In the genomic region with DNA sequence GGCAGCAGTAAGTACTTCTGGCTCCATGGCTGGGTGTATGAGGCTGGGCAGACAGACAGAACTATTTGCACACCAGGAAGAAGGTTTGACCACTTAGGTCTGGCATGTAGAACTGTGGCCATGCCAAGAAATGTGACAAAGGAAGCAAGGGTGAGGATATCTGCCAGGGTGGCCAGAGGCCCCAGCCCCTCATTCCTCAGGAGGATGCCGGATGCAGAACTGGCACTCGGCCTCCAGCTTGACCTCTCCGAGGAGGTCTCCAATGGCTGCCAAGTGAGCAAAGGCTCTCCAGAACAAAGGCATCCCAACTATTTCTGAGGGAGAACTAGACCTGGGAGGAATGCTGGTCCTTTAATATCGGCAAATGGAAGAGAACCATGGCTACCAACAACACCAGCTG, we compare ENCODE assay signal across 11 mouse cellular contexts.
DNase-seq lines count a peak whose midpoint lies in the region; ATAC-seq lines count a peak whose summit lies in the region.
"Had no signal": no experiment of that assay in that cellular context is flagged by ENCODE, and none has a peak within 500 bp of the region (broad histone marks: within the 10 kb centered on the region; RNA-seq: fewer than 3 reads in every experiment).

No protein-coding gene starts in this region.

- peaks cover 7% of the 10 kb centered on the region for H3K4me1 ChIP-seq in embryonic facial prominence, embryonic 10.5 days
- H3K4me1 ChIP-seq in heart, embryonic 16.5 days (ENCODE audit: control insufficient read depth, insufficient read depth, low read length): peaks cover 22% of the 10 kb centered on the region
- H3K4me1 ChIP-seq in lung, embryonic 16.5 days (replicated peaks; ENCODE audit: control insufficient read depth, insufficient read depth, low read length): peaks cover 11% of the 10 kb centered on the region; the same call in 1 of the 2 replicates
- H3K4me1 ChIP-seq in midbrain, embryonic 13.5 days (replicated peaks): no peaks in the 10 kb centered on the region
- H3K4me1 ChIP-seq: neural tube, embryonic 12.5 days had no signal

- H3K36me3 ChIP-seq in embryonic facial prominence, embryonic 10.5 days (replicated peaks): no peaks in the 10 kb centered on the region
- peaks cover 2% of the 10 kb centered on the region; the same call in 1 of the 2 replicates for H3K36me3 ChIP-seq in heart, embryonic 16.5 days (ENCODE audit: control insufficient read depth, insufficient read depth)
- H3K36me3 ChIP-seq in lung, embryonic 16.5 days (ENCODE audit: control insufficient read depth, insufficient read depth, low read length): no peaks in the 10 kb centered on the region
- no peaks in the 10 kb centered on the region for H3K36me3 ChIP-seq in midbrain, embryonic 13.5 days
- H3K36me3 ChIP-seq: neural tube, embryonic 12.5 days had no signal

- no peaks in the 10 kb centered on the region for H3K9me3 ChIP-seq in embryonic facial prominence, embryonic 10.5 days
- peaks cover 2% of the 10 kb centered on the region; the same call in 1 of the 2 replicates for H3K9me3 ChIP-seq in heart, embryonic 16.5 days (replicated peaks; ENCODE audit: control insufficient read depth, low read length)
- no peaks in the 10 kb centered on the region for H3K9me3 ChIP-seq in lung, embryonic 16.5 days (ENCODE audit: control insufficient read depth, low read length)
- H3K9me3 ChIP-seq in midbrain, embryonic 13.5 days: no peaks in the 10 kb centered on the region
- H3K9me3 ChIP-seq: neural tube, embryonic 12.5 days had no signal

- H3K27me3 ChIP-seq in embryonic facial prominence, embryonic 10.5 days (replicated peaks; ENCODE audit: low read depth, poor library complexity, severe bottlenecking): no peaks in the 10 kb centered on the region
- no peaks in the 10 kb centered on the region for H3K27me3 ChIP-seq in heart, embryonic 16.5 days (ENCODE audit: control insufficient read depth, insufficient read depth, low read length)
- no peaks in the 10 kb centered on the region for H3K27me3 ChIP-seq in lung, embryonic 16.5 days (ENCODE audit: control insufficient read depth, insufficient read depth, low read depth, low read length)
- H3K27me3 ChIP-seq in midbrain, embryonic 13.5 days: no peaks in the 10 kb centered on the region
- H3K27me3 ChIP-seq: neural tube, embryonic 12.5 days had no signal

- H3K9ac ChIP-seq in heart, embryonic 16.5 days (ENCODE audit: low read length): no peak overlapping the region
- H3K9ac ChIP-seq in lung, embryonic 16.5 days (ENCODE audit: low read length): no peak overlapping the region
- no peak overlapping the region for H3K9ac ChIP-seq in midbrain, embryonic 13.5 days (replicated peaks)
- H3K9ac ChIP-seq: neural tube, embryonic 12.5 days had no signal

- DNase-seq in 3T3-L1 (ENCODE audit: low read depth, low spot score): peak; percentile 89
- DNase-seq in embryonic facial prominence, embryonic 10.5 days (ENCODE audit: low spot score): peak; percentile 24
- DNase-seq in right cerebral cortex, adult 2 months (ENCODE audit: low spot score in 2 of 2): no peak
- DNase-seq in spleen, postnatal 10 days (ENCODE audit: low spot score in 2 of 2): no peak
- DNase-seq in layer of hippocampus, postnatal 14 days (ENCODE audit: low spot score in 2 of 2): no peak
- DNase-seq: cerebellum, adult 18-20 months; thymus, adult 2 months had no signal

- no peak overlapping the region for H3K4me3 ChIP-seq in embryonic facial prominence, embryonic 10.5 days
- no peak overlapping the region for H3K4me3 ChIP-seq in heart, embryonic 16.5 days (ENCODE audit: low read length)
- H3K4me3 ChIP-seq in lung, embryonic 16.5 days (ENCODE audit: low read length): no peak overlapping the region
- H3K4me3 ChIP-seq in midbrain, embryonic 13.5 days (replicated peaks): no peak overlapping the region
- H3K4me3 ChIP-seq: neural tube, embryonic 12.5 days had no signal

- no peak overlapping the region for H3K4me2 ChIP-seq in heart, embryonic 16.5 days (ENCODE audit: low read depth, low read length)
- H3K4me2 ChIP-seq in lung, embryonic 16.5 days (ENCODE audit: low read depth, low read length): no peak overlapping the region
- no peak overlapping the region for H3K4me2 ChIP-seq in midbrain, embryonic 13.5 days (replicated peaks)
- H3K4me2 ChIP-seq: neural tube, embryonic 12.5 days had no signal

- peak; percentile 66 for ATAC-seq in heart, embryonic 16.5 days (replicated peaks; ENCODE audit: extremely low read depth, insufficient read depth, low FRiP score)
- ATAC-seq in lung, embryonic 16.5 days (ENCODE audit: low read depth): peak; percentile 91
- ATAC-seq in midbrain, embryonic 13.5 days: no peak

- peak overlapping the region; percentile 11; the same call in 1 of the 2 replicates for H3K27ac ChIP-seq in embryonic facial prominence, embryonic 10.5 days (replicated peaks)
- H3K27ac ChIP-seq in heart, embryonic 16.5 days (ENCODE audit: low read length): peak overlapping the region; percentile 83
- H3K27ac ChIP-seq in lung, embryonic 16.5 days (ENCODE audit: low read length): peak overlapping the region; percentile 75
- H3K27ac ChIP-seq in midbrain, embryonic 13.5 days: no peak overlapping the region
- H3K27ac ChIP-seq: neural tube, embryonic 12.5 days had no signal

- 35% methylated on average over 4 of the region's 4 CpGs for WGBS in embryonic facial prominence, embryonic 10.5 days
- 16% methylated on average over 4 of the region's 4 CpGs for WGBS in heart, embryonic 16.5 days
- 13% methylated on average over 4 of the region's 4 CpGs for WGBS in lung, embryonic 16.5 days
- WGBS in midbrain, embryonic 13.5 days: 62% methylated on average over 4 of the region's 4 CpGs

Comparison
In these comparisons a context has a peak if more than half of its experiments do, and no peak if none do; other contexts are left out.
1. DNase-seq: peak in 3T3-L1 (single experiment) and embryonic facial prominence, embryonic 10.5 days (single experiment); none in right cerebral cortex, adult 2 months (0 of 2), spleen, postnatal 10 days (0 of 2) and layer of hippocampus, postnatal 14 days (0 of 2).